Mouse (Mus musculus): ENCODE measurements around the gene E130114P18Rik. TPM values are rescaled to one million over a fixed set of nuclear protein-coding genes. Genes with fewer than 3 reads are reported as not detected.

Gene E130114P18Rik
- polyA plus RNA-seq, 1 experiment from 2014 or later = 2.5 TPM

DNA sequence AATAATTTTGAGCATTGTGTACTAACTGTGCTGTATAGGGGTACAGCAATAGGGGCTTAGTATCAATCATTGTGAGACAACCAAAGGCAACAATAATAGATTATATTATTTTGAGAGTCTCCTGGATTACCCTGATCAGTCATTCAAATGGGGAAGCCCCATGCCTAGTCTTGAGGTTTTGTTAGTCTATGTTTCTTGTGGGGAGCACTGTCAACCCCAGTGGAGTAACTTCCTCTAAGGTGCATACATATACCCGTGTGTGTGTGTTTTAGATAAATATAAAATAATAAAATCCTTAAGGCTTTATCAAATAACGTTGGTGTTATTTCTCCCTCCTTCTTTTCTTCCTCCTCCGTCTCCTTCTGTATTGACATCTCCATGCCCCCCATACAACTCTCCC is 208.6 kb downstream of the E130114P18Rik start:
- H3K9me3 ChIP-seq (replicated peaks; ENCODE audit: control insufficient read depth, low read length) = no peaks in the 10 kb centered on the region
- H3K4me3 ChIP-seq (replicated peaks; ENCODE audit: low read length) = no peak overlapping the region
- WGBS = 76% methylated on average over 3 of the region's 3 CpGs
- H3K36me3 ChIP-seq (ENCODE audit: control insufficient read depth, insufficient read depth, low read length) = no peaks in the 10 kb centered on the region
- no peak overlapping the region for H3K27ac ChIP-seq (ENCODE audit: low read length)
- no peaks in the 10 kb centered on the region for H3K27me3 ChIP-seq (ENCODE audit: control insufficient read depth, insufficient read depth, low read length)
- ATAC-seq (ENCODE audit: insufficient read depth, low FRiP score) = no peak
- no peaks in the 10 kb centered on the region for H3K4me1 ChIP-seq (ENCODE audit: control insufficient read depth, insufficient read depth, low read length)
- H3K9ac ChIP-seq (ENCODE audit: low read length) = no peak overlapping the region
- no peak overlapping the region for H3K4me2 ChIP-seq (ENCODE audit: low read depth, low read length)

DNA sequence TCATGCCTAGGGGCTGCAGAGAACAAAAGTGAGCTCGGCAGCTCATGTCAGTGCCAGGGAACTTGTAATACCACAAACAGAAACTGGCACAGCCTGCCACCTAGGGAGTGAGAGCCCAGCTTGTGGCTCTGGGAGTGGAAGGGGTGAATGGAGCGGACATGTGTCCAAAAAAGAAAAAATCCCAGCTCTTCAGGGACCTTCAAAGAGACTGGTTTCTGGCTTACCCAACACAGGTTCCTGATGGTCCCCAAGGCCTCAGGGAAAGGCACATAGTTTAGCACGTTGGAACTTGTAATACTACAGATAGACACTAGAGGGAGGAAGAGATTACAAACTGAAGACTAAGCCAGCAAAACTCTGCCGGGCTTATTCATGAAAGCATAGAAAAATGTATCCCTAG is 213.2 kb downstream of the E130114P18Rik start:
- H3K4me1 ChIP-seq (ENCODE audit: control insufficient read depth, insufficient read depth, low read length) = no peaks in the 10 kb centered on the region
- H3K4me2 ChIP-seq (ENCODE audit: low read depth, low read length) = no peak overlapping the region
- 40% methylated on average over 4 of the region's 4 CpGs for WGBS
- no peak overlapping the region for H3K4me3 ChIP-seq (replicated peaks; ENCODE audit: low read length)
- H3K27ac ChIP-seq (ENCODE audit: low read length) = no peak overlapping the region
- H3K27me3 ChIP-seq (ENCODE audit: control insufficient read depth, insufficient read depth, low read length) = no peaks in the 10 kb centered on the region
- no peaks in the 10 kb centered on the region for H3K36me3 ChIP-seq (ENCODE audit: control insufficient read depth, insufficient read depth, low read length)
- H3K9me3 ChIP-seq (replicated peaks; ENCODE audit: control insufficient read depth, low read length) = no peaks in the 10 kb centered on the region
- no peak overlapping the region for H3K9ac ChIP-seq (ENCODE audit: low read length)
- ATAC-seq (ENCODE audit: insufficient read depth, low FRiP score) = no peak

DNA sequence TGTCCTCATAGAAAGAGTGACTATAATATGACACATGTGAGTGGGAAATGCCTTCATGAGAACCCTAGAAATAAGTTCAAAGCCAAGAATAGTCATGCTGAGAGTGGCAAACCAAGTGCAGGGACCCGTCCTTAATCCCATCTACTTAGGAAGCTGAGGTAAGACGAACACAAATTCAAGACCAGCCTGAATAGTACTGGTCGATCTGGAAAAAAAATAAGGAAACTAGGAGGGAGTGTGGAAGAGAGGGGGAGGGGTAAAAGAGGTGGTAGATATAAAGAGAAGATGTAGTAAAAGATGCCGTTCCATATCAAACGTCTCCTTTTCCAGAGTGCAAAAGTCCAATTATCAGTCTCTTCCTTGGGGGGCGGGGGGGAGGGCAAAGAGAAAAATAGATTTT is 213.7 kb downstream of the E130114P18Rik start:
- no peaks in the 10 kb centered on the region for H3K9me3 ChIP-seq (replicated peaks; ENCODE audit: control insufficient read depth, low read length)
- H3K9ac ChIP-seq (ENCODE audit: low read length) = no peak overlapping the region
- H3K4me2 ChIP-seq (ENCODE audit: low read depth, low read length) = no peak overlapping the region
- H3K27ac ChIP-seq (ENCODE audit: low read length) = no peak overlapping the region
- H3K4me1 ChIP-seq (ENCODE audit: control insufficient read depth, insufficient read depth, low read length) = no peaks in the 10 kb centered on the region
- WGBS = 78% methylated on average over 6 of the region's 6 CpGs
- ATAC-seq (ENCODE audit: insufficient read depth, low FRiP score) = no peak
- H3K36me3 ChIP-seq (ENCODE audit: control insufficient read depth, insufficient read depth, low read length) = no peaks in the 10 kb centered on the region
- H3K4me3 ChIP-seq (replicated peaks; ENCODE audit: low read length) = no peak overlapping the region
- H3K27me3 ChIP-seq (ENCODE audit: control insufficient read depth, insufficient read depth, low read length) = no peaks in the 10 kb centered on the region

DNA sequence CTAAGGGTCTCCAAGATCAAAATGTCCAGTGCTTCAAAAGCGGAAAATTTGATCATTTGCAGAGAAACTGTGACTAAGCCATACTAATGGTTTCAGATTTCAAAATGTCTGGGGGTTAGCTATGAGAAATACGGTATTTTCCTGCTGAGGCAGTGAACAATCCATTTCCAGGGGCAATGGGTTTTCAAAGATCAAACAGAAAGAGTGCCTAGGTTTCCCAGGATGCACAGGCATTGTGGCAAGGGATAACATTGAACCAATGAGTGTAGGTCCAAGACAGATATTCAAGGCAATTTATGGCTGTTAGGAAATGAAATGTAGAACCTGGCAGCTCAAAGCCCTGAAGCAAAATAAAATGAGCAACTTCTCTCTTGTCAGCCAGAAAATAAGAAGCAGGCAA is 220.3 kb downstream of the E130114P18Rik start:
- Histone ChIP-seq H3K9me3 (replicated peaks; ENCODE audit: control insufficient read depth, low read length) (no peaks in the 10 kb centered on the region), H3K36me3 (ENCODE audit: control insufficient read depth, insufficient read depth, low read length) (no peaks in the 10 kb centered on the region), H3K4me3 (replicated peaks; ENCODE audit: low read length) (no peak overlapping the region), H3K4me2 (ENCODE audit: low read depth, low read length) (no peak overlapping the region), H3K9ac (ENCODE audit: low read length) (no peak overlapping the region), H3K27me3 (ENCODE audit: control insufficient read depth, insufficient read depth, low read length) (no peaks in the 10 kb centered on the region), H3K4me1 (ENCODE audit: control insufficient read depth, insufficient read depth, low read length) (no peaks in the 10 kb centered on the region), H3K27ac (ENCODE audit: low read length) (no peak overlapping the region)
- ATAC-seq (ENCODE audit: insufficient read depth, low FRiP score) = no peak
- WGBS = 73% methylated on average over 2 of the region's 2 CpGs

DNA sequence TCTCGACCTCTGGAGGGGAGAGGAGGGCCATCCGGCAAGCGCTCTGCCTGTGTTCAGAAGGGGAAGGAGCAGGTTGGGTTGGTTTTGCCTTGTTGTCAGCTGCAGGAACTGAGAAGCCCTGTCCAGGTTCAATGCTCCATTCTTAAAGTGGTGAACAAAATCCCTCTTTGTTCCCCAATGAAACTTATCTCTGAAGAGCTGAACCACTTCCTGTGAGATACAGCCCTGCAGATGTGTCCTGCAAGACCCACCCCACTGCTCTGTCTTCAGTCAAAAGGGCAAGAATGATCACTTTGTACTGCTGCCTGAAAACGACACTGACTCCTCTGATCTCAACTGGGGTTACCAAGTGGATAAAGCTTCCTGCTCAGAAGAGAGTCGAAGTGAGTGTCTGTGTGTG is 233.9 kb downstream of the E130114P18Rik start:
- no peak overlapping the region for H3K27ac ChIP-seq (ENCODE audit: low read length)
- H3K4me1 ChIP-seq (ENCODE audit: control insufficient read depth, insufficient read depth, low read length) = no peaks in the 10 kb centered on the region
- 35% methylated on average over 5 of the region's 5 CpGs for WGBS
- H3K36me3 ChIP-seq (ENCODE audit: control insufficient read depth, insufficient read depth, low read length) = no peaks in the 10 kb centered on the region
- no peak overlapping the region for H3K9ac ChIP-seq (ENCODE audit: low read length)
- no peak overlapping the region for H3K4me3 ChIP-seq (replicated peaks; ENCODE audit: low read length)
- no peak overlapping the region for H3K4me2 ChIP-seq (ENCODE audit: low read depth, low read length)
- ATAC-seq (ENCODE audit: insufficient read depth, low FRiP score) = no peak
- no peaks in the 10 kb centered on the region for H3K27me3 ChIP-seq (ENCODE audit: control insufficient read depth, insufficient read depth, low read length)
- no peaks in the 10 kb centered on the region for H3K9me3 ChIP-seq (replicated peaks; ENCODE audit: control insufficient read depth, low read length)

DNA sequence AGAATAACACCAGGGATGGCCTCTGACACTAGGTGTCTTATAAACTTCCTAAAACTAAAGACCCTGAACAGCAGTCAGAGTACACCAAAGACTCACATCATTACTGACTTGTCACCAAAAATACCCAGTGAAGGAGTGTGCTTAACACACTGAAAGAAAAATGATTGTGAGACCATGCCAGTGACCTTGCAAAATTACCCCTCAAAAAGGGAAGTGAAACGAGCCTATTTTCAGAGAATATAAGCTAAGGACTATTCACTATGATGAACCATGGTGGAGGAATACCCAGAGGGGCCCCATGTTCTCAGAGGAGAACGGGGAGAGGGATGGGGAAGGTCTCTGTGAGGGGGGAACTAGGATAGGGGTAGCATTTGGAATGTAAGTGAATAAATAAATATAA is 245.8 kb downstream of the E130114P18Rik start:
- no peaks in the 10 kb centered on the region for H3K27me3 ChIP-seq (ENCODE audit: control insufficient read depth, insufficient read depth, low read length)
- H3K4me3 ChIP-seq (replicated peaks; ENCODE audit: low read length) = no peak overlapping the region
- H3K4me1 ChIP-seq (ENCODE audit: control insufficient read depth, insufficient read depth, low read length) = no peaks in the 10 kb centered on the region
- H3K4me2 ChIP-seq (ENCODE audit: low read depth, low read length) = no peak overlapping the region
- H3K27ac ChIP-seq (ENCODE audit: low read length) = no peak overlapping the region
- no peaks in the 10 kb centered on the region for H3K36me3 ChIP-seq (ENCODE audit: control insufficient read depth, insufficient read depth, low read length)
- no peaks in the 10 kb centered on the region for H3K9me3 ChIP-seq (replicated peaks; ENCODE audit: control insufficient read depth, low read length)
- H3K9ac ChIP-seq (ENCODE audit: low read length) = no peak overlapping the region
- 55% methylated on average over 2 of the region's 2 CpGs for WGBS
- no peak for ATAC-seq (ENCODE audit: insufficient read depth, low FRiP score)

DNA sequence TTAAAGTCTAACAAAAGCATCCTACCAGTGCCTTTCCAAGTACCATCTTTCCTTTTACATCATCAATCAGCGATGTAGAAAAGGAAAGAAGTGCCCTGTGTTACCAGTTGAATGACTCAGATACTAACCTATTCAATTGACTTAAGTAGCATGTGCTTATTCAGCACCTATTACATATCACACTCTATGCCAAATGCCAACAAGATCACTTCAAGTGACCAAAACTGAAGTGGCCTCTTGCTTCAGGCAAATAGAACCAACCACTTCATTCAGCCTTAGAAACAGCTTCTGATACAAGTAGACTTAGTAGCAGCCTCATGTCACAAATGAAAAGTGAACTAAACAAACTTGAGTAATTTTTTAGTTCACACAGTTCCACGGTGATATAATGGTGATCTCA is 249.4 kb downstream of the E130114P18Rik start:
- no peaks in the 10 kb centered on the region for H3K36me3 ChIP-seq (ENCODE audit: control insufficient read depth, insufficient read depth, low read length)
- H3K4me2 ChIP-seq (ENCODE audit: low read depth, low read length) = no peak overlapping the region
- H3K9me3 ChIP-seq (replicated peaks; ENCODE audit: control insufficient read depth, low read length) = no peaks in the 10 kb centered on the region
- H3K27ac ChIP-seq (ENCODE audit: low read length) = no peak overlapping the region
- ATAC-seq (ENCODE audit: insufficient read depth, low FRiP score) = no peak
- H3K4me3 ChIP-seq (replicated peaks; ENCODE audit: low read length) = no peak overlapping the region
- no peak overlapping the region for H3K9ac ChIP-seq (ENCODE audit: low read length)
- H3K4me1 ChIP-seq (ENCODE audit: control insufficient read depth, insufficient read depth, low read length) = no peaks in the 10 kb centered on the region
- 76% methylated on average over 2 of the region's 2 CpGs for WGBS
- no peaks in the 10 kb centered on the region for H3K27me3 ChIP-seq (ENCODE audit: control insufficient read depth, insufficient read depth, low read length)

Other genes with a start within 250 kb of the E130114P18Rik start
- gene Nfia, start 5.3 kb downstream of the E130114P18Rik start, polyA plus RNA-seq (2015; fragmentation: Nextera tagmentation; extraction: Ambion mirVana) = 42.9 and 45.1 TPM in 2 replicates

Data from stomach, embryonic 16.5 days (tissue).